Mouse (Mus musculus) CH12.LX (cell line): ENCODE results near the gene Suds3. TPM values are rescaled to one million over a fixed set of nuclear protein-coding genes. Genes with fewer than 3 reads are reported as not detected.

Experiments used
- DNase-seq: peaks from one replicate; pipeline ENCODE4 v3.0.0-alpha.2; 2013; ENCODE audit errors: extremely low read depth
- H3K27ac ChIP-seq: 2 replicates; pipeline ENCODE4 v1.5.1; 2012; ENCODE audit warnings: low read depth, mild to moderate bottlenecking, control low read depth, moderate library complexity; ENCODE audit not compliant: insufficient read depth
- H3K27me3 ChIP-seq: replicated peaks from 2 replicates; pipeline ENCODE3; 2012; ENCODE audit warnings: inconsistent platforms
- H3K36me3 ChIP-seq, 2 experiments: replicated peaks in 1 of 2; 2 replicates each; pipeline versions ENCODE3 to v1.6.1; 2012; ENCODE audit warnings: inconsistent platforms in 1 of 2, low read length in 1 of 2, mild to moderate bottlenecking in 1 of 2, mixed read lengths in 1 of 2, moderate library complexity in 1 of 2; ENCODE audit not compliant: control insufficient read depth in 1 of 2, insufficient read depth in 1 of 2
- H3K4me1 ChIP-seq, 2 experiments: 2 replicates each; pipeline ENCODE4 v1.6.1; 2012; ENCODE audit warnings: inconsistent platforms in 1 of 2, moderate library complexity in 1 of 2; ENCODE audit not compliant: insufficient read depth in 2 of 2, control insufficient read depth in 1 of 2
- H3K4me2 ChIP-seq: 2 replicates; pipeline ENCODE4 v1.6.1; 2012; ENCODE audit warnings: low read depth, mild to moderate bottlenecking, control low read depth; ENCODE audit not compliant: poor library complexity, insufficient read depth, severe bottlenecking
- H3K4me3 ChIP-seq, 3 experiments: fragments of 150-350 bp in 1 of 3; sonication (generic) in 1 of 3; replicated peaks in 1 of 3; 2 replicates each; pipeline versions ENCODE3 to v1.5.1; 2011 to 2012; ENCODE audit warnings: low read depth in 2 of 3, low read length in 2 of 3, mild to moderate bottlenecking in 2 of 3, moderate library complexity in 2 of 3, control low read depth in 1 of 3, improper control_type of control experiment in 1 of 3, inconsistent platforms in 1 of 3, mixed read lengths in 1 of 3; ENCODE audit not compliant: poor library complexity in 1 of 3
- H3K79me2 ChIP-seq: replicated peaks from 2 replicates; pipeline ENCODE4 v1.6.1; 2012; ENCODE audit warnings: mild to moderate bottlenecking, moderate library complexity; ENCODE audit not compliant: control insufficient read depth, poor library complexity, insufficient read depth, severe bottlenecking; ENCODE audit errors: extremely low read depth
- H3K9ac ChIP-seq: 2 replicates; pipeline ENCODE4 v1.6.1; 2012; ENCODE audit warnings: low read depth, mild to moderate bottlenecking, control low read depth, moderate library complexity; ENCODE audit not compliant: insufficient read depth
- H3K9me3 ChIP-seq: replicated peaks from 2 replicates; pipeline ENCODE3; 2012; ENCODE audit warnings: low read length, inconsistent platforms, mixed read lengths
- BHLHE40 ChIP-seq: IDR thresholded peaks from 2 replicates; pipeline ENCODE4 v1.6.1; 2011; ENCODE audit warnings: mild to moderate bottlenecking, low read depth, low read length, improper control_type of control experiment
- CHD1 ChIP-seq: IDR thresholded peaks from 2 replicates; pipeline ENCODE4 v1.6.1; 2012; ENCODE audit warnings: low read depth, low read length, improper control_type of control experiment, inconsistent platforms
- CTCF ChIP-seq, 2 experiments: IDR thresholded peaks in 1 of 2; conservative IDR thresholded peaks in 1 of 2; 2 replicates each; pipeline ENCODE4 v1.5.1; 2011 to 2012; ENCODE audit warnings: low read depth in 2 of 2, low read length in 2 of 2, improper control_type of control experiment in 1 of 2, inconsistent platforms in 1 of 2, mild to moderate bottlenecking in 1 of 2, moderate library complexity in 1 of 2
- E2F4 ChIP-seq: IDR thresholded peaks from 2 replicates; pipeline ENCODE4 v1.6.1; 2011; ENCODE audit warnings: low read depth, low read length, improper control_type of control experiment; ENCODE audit not compliant: insufficient replicate concordance
- ELF1 ChIP-seq: IDR thresholded peaks from 2 replicates; pipeline ENCODE4 v1.6.1; 2014; ENCODE audit warnings: low read depth, mild to moderate bottlenecking, inconsistent platforms, low read length, improper control_type of control experiment
- EP300 ChIP-seq: IDR thresholded peaks from 2 replicates; pipeline ENCODE4 v1.6.1; 2011; ENCODE audit warnings: low read length, improper control_type of control experiment
- ETS1 ChIP-seq: conservative IDR thresholded peaks from 2 replicates; pipeline ENCODE4 v1.6.1; 2012; ENCODE audit warnings: low read depth, mild to moderate bottlenecking, inconsistent platforms, low read length, improper control_type of control experiment, moderate library complexity
- GABPA ChIP-seq: IDR thresholded peaks from 2 replicates; pipeline ENCODE4 v1.6.1; 2012; ENCODE audit warnings: low read depth, low read length, improper control_type of control experiment, inconsistent platforms; ENCODE audit not compliant: insufficient replicate concordance
- HCFC1 ChIP-seq: IDR thresholded peaks from 2 replicates; pipeline ENCODE4 v1.6.1; 2012; ENCODE audit warnings: low read depth, mild to moderate bottlenecking, inconsistent platforms, low read length, improper control_type of control experiment
- IRF4 ChIP-seq: IDR thresholded peaks from 2 replicates; pipeline ENCODE4 v1.6.1; 2014; ENCODE audit warnings: low read depth, mild to moderate bottlenecking, inconsistent platforms, low read length, improper control_type of control experiment
- JUN ChIP-seq: IDR thresholded peaks from 2 replicates; pipeline ENCODE4 v1.6.1; 2011; ENCODE audit warnings: low read depth, mild to moderate bottlenecking, low read length, improper control_type of control experiment, moderate library complexity; ENCODE audit not compliant: insufficient read depth
- JUND ChIP-seq: conservative IDR thresholded peaks from 2 replicates; pipeline ENCODE4 v1.6.1; 2011; ENCODE audit warnings: low read depth, low read length, improper control_type of control experiment
- KAT2A ChIP-seq: IDR thresholded peaks from 2 replicates; pipeline ENCODE4 v1.6.1; 2012; ENCODE audit warnings: low read length, improper control_type of control experiment, inconsistent platforms; ENCODE audit not compliant: insufficient replicate concordance
- MAFK ChIP-seq: IDR thresholded peaks from 2 replicates; pipeline ENCODE4 v1.6.1; 2011; ENCODE audit warnings: low read length, improper control_type of control experiment; ENCODE audit not compliant: insufficient replicate concordance
- MAX ChIP-seq: IDR thresholded peaks from 2 replicates; pipeline ENCODE4 v1.6.1; 2011; ENCODE audit warnings: low read length, improper control_type of control experiment
- MAZ ChIP-seq: IDR thresholded peaks from 2 replicates; pipeline ENCODE4 v1.6.1; 2012; ENCODE audit warnings: low read depth, mild to moderate bottlenecking, inconsistent platforms, low read length, improper control_type of control experiment, moderate library complexity
- MEF2A ChIP-seq: IDR thresholded peaks from 2 replicates; pipeline ENCODE4 v1.6.1; 2014; ENCODE audit warnings: low read depth, mild to moderate bottlenecking, inconsistent platforms, low read length, improper control_type of control experiment, borderline replicate concordance
- MXI1 ChIP-seq: IDR thresholded peaks from 2 replicates; pipeline ENCODE4 v1.6.1; 2011; ENCODE audit warnings: mild to moderate bottlenecking, low read depth, low read length, improper control_type of control experiment
- MYC ChIP-seq: IDR thresholded peaks from 2 replicates; pipeline ENCODE4 v1.6.1; 2011; ENCODE audit warnings: low read depth, mild to moderate bottlenecking, improper control_type of control experiment, low read length
- NELFE ChIP-seq: IDR thresholded peaks from 2 replicates; pipeline ENCODE4 v1.6.1; 2011; ENCODE audit warnings: low read depth, low read length, improper control_type of control experiment
- NRF1 ChIP-seq: IDR thresholded peaks from 2 replicates; pipeline ENCODE4 v1.6.1; 2014; ENCODE audit warnings: low read depth, mild to moderate bottlenecking, inconsistent platforms, low read length, improper control_type of control experiment, moderate library complexity
- PAX5 ChIP-seq: IDR thresholded peaks from 2 replicates; pipeline ENCODE4 v1.6.1; 2012; ENCODE audit warnings: low read length, inconsistent platforms, mixed read lengths
- POLR2AphosphoS2 ChIP-seq: IDR thresholded peaks from 2 replicates; pipeline ENCODE4 v1.6.1; 2011; ENCODE audit warnings: low read depth, low read length, improper control_type of control experiment
- RAD21 ChIP-seq: IDR thresholded peaks from 2 replicates; pipeline ENCODE4 v1.6.1; 2011; ENCODE audit warnings: low read depth, mild to moderate bottlenecking, low read length, improper control_type of control experiment, moderate library complexity
- RCOR1 ChIP-seq: conservative IDR thresholded peaks from 2 replicates; pipeline ENCODE4 v1.6.1; 2012; ENCODE audit warnings: low read depth, mild to moderate bottlenecking, inconsistent platforms, low read length, improper control_type of control experiment
- SIN3A ChIP-seq: IDR thresholded peaks from 2 replicates; pipeline ENCODE4 v1.6.1; 2012; ENCODE audit warnings: low read length, improper control_type of control experiment, inconsistent platforms
- TBP ChIP-seq: conservative IDR thresholded peaks from 2 replicates; pipeline ENCODE4 v1.6.1; 2011; ENCODE audit warnings: low read depth, low read length, improper control_type of control experiment
- TCF12 ChIP-seq: IDR thresholded peaks from 2 replicates; pipeline ENCODE4 v1.6.1; 2014; ENCODE audit warnings: low read depth, mild to moderate bottlenecking, inconsistent platforms, low read length, improper control_type of control experiment
- UBTF ChIP-seq: IDR thresholded peaks from 2 replicates; pipeline ENCODE4 v1.6.1; 2012; ENCODE audit warnings: low read depth, mild to moderate bottlenecking, inconsistent platforms, low read length, improper control_type of control experiment, moderate library complexity
- USF1 ChIP-seq: IDR thresholded peaks from 2 replicates; pipeline ENCODE4 v1.6.1; 2014; ENCODE audit warnings: low read depth, mild to moderate bottlenecking, inconsistent platforms, low read length, improper control_type of control experiment
- USF2 ChIP-seq: conservative IDR thresholded peaks from 2 replicates; pipeline ENCODE4 v1.6.1; 2011; ENCODE audit warnings: low read depth, low read length, improper control_type of control experiment
- ZKSCAN1 ChIP-seq: IDR thresholded peaks from 2 replicates; pipeline ENCODE4 v1.6.1; 2012; ENCODE audit warnings: low read depth, inconsistent platforms, low read length, improper control_type of control experiment, borderline replicate concordance
- ZNF384 ChIP-seq: IDR thresholded peaks from 2 replicates; pipeline ENCODE4 v1.6.1; 2012; ENCODE audit warnings: low read depth, low read length, improper control_type of control experiment, inconsistent platforms
- dilution Hi-C: fragments of 300-500 bp; cut with MboI; formaldehyde crosslinking; loops from 2 replicates; pipeline ENCODE4 v1.14.3; 2020; ENCODE audit warnings: low sequenced_read_pairs; ENCODE audit not compliant: extremely low pct_unique_long_range_greater_than_20kb, extremely low pct_ligation_motif_present
- in situ Hi-C: fragments of 300-500 bp; cut with MboI; formaldehyde crosslinking; loops from 3 replicates; pipeline ENCODE4 v1.14.3; 2019; ENCODE audit warnings: low sequenced_read_pairs, low pct_ligation_motif_present, low pct_unique_long_range_greater_than_20kb, mixed read lengths
- polyA plus RNA-seq: library from polyadenylated mRNA; unstranded; fragments of >175 nt; gene quantifications from 2 replicates; pipeline ENCODE4 v1.2.1, GENCODE M21; 2012; ENCODE audit warnings: low read depth; ENCODE audit not compliant: insufficient read length
- total RNA-seq, 2 experiments: library from RNA; depleted of rRNA; stranded (reverse); fragments of 300-350 nt in 1 of 2; fragments of >200 nt in 1 of 2; gene quantifications; 2 replicates each; pipeline ENCODE4 v1.2.3; 2012 to 2014

Gene Suds3
- total and polyA plus RNA-seq, 3 experiments, result 54.2 to 103 (median 68.1) TPM

DNA sequence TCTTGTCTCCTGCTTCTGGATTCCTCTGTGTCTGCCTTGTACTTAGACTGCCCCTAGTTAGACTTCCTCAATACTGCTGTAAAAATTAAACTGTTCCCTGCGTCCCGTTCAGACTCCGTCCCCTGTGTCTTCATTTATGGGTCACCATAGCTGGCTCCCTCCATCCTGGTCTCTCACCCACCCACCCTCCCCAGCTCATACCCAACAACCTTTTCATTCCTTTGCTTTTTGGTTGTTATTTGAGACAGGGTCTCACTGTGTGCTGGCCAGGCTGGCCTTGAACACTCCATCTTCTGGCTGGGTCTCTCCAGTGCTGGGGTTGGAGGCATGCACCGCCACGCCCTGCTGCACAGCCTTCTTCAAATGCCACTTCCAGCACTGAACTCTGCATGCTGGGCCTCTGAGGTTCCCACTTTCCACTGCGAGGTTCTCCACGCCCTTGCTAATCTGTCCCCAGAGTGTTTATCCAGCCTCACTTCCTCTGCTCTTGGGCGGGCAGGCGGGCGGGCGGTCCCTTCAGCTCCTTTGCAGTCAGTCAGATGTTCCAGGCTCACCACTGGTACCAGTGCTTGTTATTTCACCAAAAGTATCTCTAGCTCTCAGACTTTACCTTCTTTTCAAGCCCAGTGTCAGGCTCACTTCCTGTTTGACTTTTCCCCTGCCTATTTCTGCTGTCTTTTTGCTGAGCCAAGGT is 22.5 kb upstream of the Suds3 start:
- dilution Hi-C loops (no loop called here), in situ Hi-C loops (loop anchor here (5.0 kb wide), 1 partner anchor 39 kb away; no protein-coding TSS in a partner anchor)
- H3K9me3 ChIP-seq, result no peaks in the 10 kb centered on the region
- H3K79me2 ChIP-seq, result peaks cover 62% of the 10 kb centered on the region
- H3K4me3 ChIP-seq, result no peak overlapping the region
- no peaks in the 10 kb centered on the region for H3K27me3 ChIP-seq
- TF ChIP-seq SIN3A (peak; percentile 70), MAX (0 out of 2 replicates have a peak, but pooled peaks have one; percentile 20), RCOR1 (no peak), USF2 (no peak), BHLHE40 (peak; percentile 20; the same call in 1 of the 2 replicates), EP300 (peak; percentile 59), NRF1 (no peak), ZKSCAN1 (no peak), ZNF384 (no peak), JUND (no peak), POLR2AphosphoS2 (no peak), E2F4 (no peak), NELFE (no peak), MXI1 (no peak; the same call in 1 of the 2 replicates), TCF12 (peak; percentile 24; the same call in 1 of the 2 replicates), MEF2A (peak; percentile 35; the same call in 1 of the 2 replicates), ELF1 (peak; percentile 53), RAD21 (no peak), MAZ (no peak), CHD1 (no peak), UBTF (0 out of 2 replicates have a peak, but pooled peaks have one; percentile 48), JUN (no peak), MAFK (0 out of 2 replicates have a peak, but pooled peaks have one; percentile 16), CTCF (conservative IDR thresholded peaks at IDR 0.05 in 1 of 2, IDR thresholded peaks at IDR 0.05 in 1 of 2; ENCODE audit: low read depth in 2 of 2, low read length in 2 of 2) (no peak), KAT2A (no peak), MYC (no peak), GABPA (no peak), PAX5 (no peak), USF1 (no peak), ETS1 (peak; percentile 62), IRF4 (peak; percentile 51; the same call in 1 of the 2 replicates), HCFC1 (no peak), TBP (no peak)
- peak overlapping the region; percentile 47 for H3K4me2 ChIP-seq
- no peak overlapping the region for H3K9ac ChIP-seq
- H3K4me1 ChIP-seq, result peaks cover 25 to 74% of the 10 kb centered on the region in 2 experiments
- peaks cover 0 to 45% of the 10 kb centered on the region in 2 experiments for H3K36me3 ChIP-seq
- peak; percentile 84 for DNase-seq
- peak overlapping the region; percentile 13; the same call in 1 of the 2 replicates for H3K27ac ChIP-seq
